Mouse (Mus musculus): ENCODE data around the gene Pkib.

DNA sequence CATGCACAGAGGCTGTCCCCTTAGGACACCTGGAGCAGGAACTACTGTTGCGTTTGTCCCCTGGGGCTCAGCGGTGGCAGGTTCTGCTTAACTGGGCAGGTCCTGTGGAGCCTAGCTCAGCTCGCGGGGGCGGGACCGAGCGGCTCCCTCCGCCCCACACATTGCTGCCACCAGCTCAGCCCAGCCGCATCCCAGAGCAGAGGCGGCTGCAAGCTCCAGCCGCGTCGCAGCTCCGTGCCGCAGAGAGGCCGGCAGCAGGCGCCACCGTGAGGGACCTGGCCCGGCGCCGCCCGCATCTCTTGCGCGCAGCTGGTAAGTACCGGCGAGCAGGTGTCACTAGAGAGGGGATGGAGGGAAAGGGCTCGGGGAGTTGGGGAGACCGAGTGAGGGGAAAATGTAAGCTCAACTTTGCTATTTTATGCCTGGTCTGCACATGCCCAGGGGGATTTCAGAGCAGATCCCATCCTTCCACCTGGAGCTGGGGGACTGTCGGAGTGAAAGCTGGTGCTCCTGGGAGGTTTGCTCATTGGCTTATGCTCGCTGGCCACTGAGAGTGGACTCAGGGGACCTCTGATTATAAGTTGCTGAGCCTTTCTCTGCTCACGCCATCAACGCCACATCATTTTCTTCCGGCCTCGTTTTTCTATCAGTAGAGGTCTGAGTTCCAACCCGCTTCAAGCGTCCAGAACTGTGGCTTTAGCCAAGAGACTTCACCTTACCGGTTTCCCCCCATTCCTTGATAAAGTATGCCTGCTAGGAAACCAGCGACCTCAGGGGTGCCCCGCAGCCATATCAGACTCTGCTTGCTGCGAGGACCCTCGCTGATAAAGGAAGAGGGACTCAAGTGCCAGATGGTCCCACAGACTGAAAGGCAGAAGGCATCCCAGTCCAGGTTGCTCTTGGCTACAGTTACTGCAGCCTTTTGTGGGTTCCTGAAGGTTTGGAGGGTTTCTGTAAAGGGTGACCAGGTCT, at the start of gene Pkib:
- TF ChIP-seq EP300 (IDR thresholded peaks at IDR 0.05; ENCODE audit: low read depth) = no peak
- no peak for TF ChIP-seq CTCF (IDR thresholded peaks at IDR 0.05; ENCODE audit: low read depth)

All from liver, embryonic 14.5 days (tissue).